Mouse (Mus musculus): ENCODE measurements around the gene Tpd52l2. TPM values are rescaled to one million over a fixed set of nuclear protein-coding genes. Genes with fewer than 3 reads are reported as not detected.

Tpd52l2 gene
- polyA plus RNA-seq, 1 experiment from 2014 or later: 149 TPM

DNA sequence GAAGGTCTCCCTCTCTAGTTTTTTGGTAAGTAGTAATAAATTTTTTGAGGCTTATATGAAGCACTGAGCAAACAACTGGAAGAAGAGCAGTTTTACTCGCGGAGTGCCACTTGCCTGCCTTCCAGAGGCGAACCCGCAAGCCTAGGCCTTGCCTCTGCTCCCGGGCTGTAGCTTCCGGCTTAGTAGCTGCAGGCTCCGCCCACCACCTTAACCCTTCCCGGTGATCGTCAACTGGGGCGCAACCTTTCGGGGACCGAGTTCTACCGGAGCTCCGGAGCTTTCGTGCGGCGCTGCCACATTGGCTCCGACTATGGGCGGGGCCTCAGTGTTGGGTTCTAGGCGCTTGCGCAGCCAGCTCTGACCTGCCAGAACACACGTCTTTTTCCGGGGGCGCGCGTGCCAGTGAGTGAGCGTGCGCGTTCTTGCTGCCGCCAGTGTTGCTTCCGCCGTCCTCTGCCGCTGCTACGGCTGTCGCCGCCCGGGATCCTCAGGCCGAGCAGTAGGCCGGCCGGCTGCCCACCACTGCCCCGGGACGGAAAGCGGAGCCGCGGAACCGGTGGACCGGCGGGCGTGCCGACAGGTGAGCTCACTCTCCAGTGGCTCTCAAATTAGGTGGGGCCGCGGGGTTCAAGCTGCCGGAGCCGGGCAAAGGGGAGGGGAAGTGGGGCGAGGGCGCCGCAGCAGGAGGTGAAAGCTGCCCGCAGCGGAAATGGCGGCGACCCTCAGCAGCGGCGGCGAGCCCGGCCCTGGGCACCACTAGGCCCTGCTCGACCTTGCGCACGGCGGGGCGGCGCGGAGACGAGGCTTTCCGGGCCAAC is 23.4 kb downstream of the Tpd52l2 start, which contains the start of gene Dnajc5:
Dnajc5 (plus strand) TSS at position 368 of the 818 bp plus-strand sequence.
- H3K27me3 ChIP-seq (replicated peaks; ENCODE audit: control insufficient read depth, insufficient read depth, low read length): no peaks in the 10 kb centered on the region
- H3K4me2 ChIP-seq: peak within 1 kb of the TSS; percentile 76
- H3K4me3 ChIP-seq (ENCODE audit: low read depth, low read length): peak within 1 kb of the TSS; percentile 94
- H3K9me3 ChIP-seq (ENCODE audit: control insufficient read depth, low read length): no peaks in the 10 kb centered on the region
- peaks cover 29% of the 10 kb centered on the region for H3K4me1 ChIP-seq (replicated peaks; ENCODE audit: control insufficient read depth, insufficient read depth, low read length)
- DNase-seq (ENCODE audit: low spot score): peak; percentile 98
- ATAC-seq (replicated peaks; ENCODE audit: low FRiP score): peak; percentile 97
- peak within 1 kb of the TSS; percentile 97 for H3K9ac ChIP-seq (ENCODE audit: low read depth, low read length)
- WGBS: under 1% methylated on average over 72 of the region's 74 CpGs
- peaks cover 11% of the 10 kb centered on the region; the same call in 1 of the 2 replicates for H3K36me3 ChIP-seq (ENCODE audit: control insufficient read depth, insufficient read depth, low read length)
- peak within 1 kb of the TSS; percentile 99 for H3K27ac ChIP-seq (ENCODE audit: low read depth, low read length)

DNA sequence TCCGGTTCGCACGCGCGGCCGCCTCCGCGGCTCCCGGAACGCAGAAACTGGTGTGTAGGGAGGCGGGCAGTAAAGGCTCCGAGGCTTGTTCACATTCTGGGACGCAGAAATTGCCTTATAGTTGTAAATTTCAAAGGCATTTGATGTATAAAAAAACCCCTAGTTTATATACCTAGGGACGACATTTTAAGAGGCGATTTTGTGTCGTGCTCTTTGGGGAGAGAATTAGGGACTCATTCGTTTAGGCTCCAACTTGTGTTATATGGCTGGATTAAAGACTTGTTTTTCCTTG is 23.9 kb downstream of the Tpd52l2 start:
- peak overlapping the region; percentile 99 for H3K27ac ChIP-seq (ENCODE audit: low read depth, low read length)

DNA sequence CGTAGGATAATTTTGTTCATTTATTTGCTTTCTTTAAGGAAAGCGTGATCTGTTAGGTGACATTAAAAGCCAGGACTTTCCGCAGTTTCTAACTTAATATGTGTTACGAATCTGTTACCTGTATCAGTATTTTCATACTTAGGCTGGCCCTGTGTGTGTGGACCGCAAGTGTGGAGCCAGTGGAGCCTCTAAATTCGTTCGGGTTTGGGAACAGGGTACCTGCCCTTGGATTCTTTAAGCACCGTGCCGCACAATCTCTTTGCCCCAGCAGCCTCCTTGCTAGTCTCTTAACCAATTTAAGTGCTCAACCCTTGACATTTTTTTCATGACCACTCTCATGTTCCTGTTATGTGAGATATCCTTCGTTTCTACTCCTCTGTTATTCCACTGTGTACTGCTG is 24.5 kb downstream of the Tpd52l2 start:
- 39% methylated on average over 10 of the region's 10 CpGs for WGBS
- H3K27ac ChIP-seq (ENCODE audit: low read depth, low read length): no peak overlapping the region
- peaks cover 10% of the 10 kb centered on the region; the same call in 1 of the 2 replicates for H3K36me3 ChIP-seq (ENCODE audit: control insufficient read depth, insufficient read depth, low read length)
- peak overlapping the region; percentile 94 for H3K4me3 ChIP-seq (ENCODE audit: low read depth, low read length)
- peak overlapping the region; percentile 97 for H3K9ac ChIP-seq (ENCODE audit: low read depth, low read length)
- peak overlapping the region; percentile 76 for H3K4me2 ChIP-seq
- ATAC-seq (replicated peaks; ENCODE audit: low FRiP score): no peak
- no peaks in the 10 kb centered on the region for H3K27me3 ChIP-seq (replicated peaks; ENCODE audit: control insufficient read depth, insufficient read depth, low read length)
- no peaks in the 10 kb centered on the region for H3K9me3 ChIP-seq (ENCODE audit: control insufficient read depth, low read length)
- DNase-seq (ENCODE audit: low spot score): no peak
- H3K4me1 ChIP-seq (replicated peaks; ENCODE audit: control insufficient read depth, insufficient read depth, low read length): peaks cover 29% of the 10 kb centered on the region

More for the DNA sequence above, 23.9 kb downstream of the Tpd52l2 start:
- Histone ChIP-seq H3K4me1 (replicated peaks; ENCODE audit: control insufficient read depth, insufficient read depth, low read length) (peaks cover 29% of the 10 kb centered on the region), H3K4me2 (peak overlapping the region; percentile 76), H3K9ac (ENCODE audit: low read depth, low read length) (peak overlapping the region; percentile 97), H3K36me3 (ENCODE audit: control insufficient read depth, insufficient read depth, low read length) (peaks cover 10% of the 10 kb centered on the region; the same call in 1 of the 2 replicates), H3K4me3 (ENCODE audit: low read depth, low read length) (peak overlapping the region; percentile 94), H3K27me3 (replicated peaks; ENCODE audit: control insufficient read depth, insufficient read depth, low read length) (no peaks in the 10 kb centered on the region), H3K9me3 (ENCODE audit: control insufficient read depth, low read length) (no peaks in the 10 kb centered on the region)
- ATAC-seq (replicated peaks; ENCODE audit: low FRiP score) (no peak), DNase-seq (ENCODE audit: low spot score) (no peak)
- WGBS: 0% methylated on average over 17 of the region's 17 CpGs

DNA sequence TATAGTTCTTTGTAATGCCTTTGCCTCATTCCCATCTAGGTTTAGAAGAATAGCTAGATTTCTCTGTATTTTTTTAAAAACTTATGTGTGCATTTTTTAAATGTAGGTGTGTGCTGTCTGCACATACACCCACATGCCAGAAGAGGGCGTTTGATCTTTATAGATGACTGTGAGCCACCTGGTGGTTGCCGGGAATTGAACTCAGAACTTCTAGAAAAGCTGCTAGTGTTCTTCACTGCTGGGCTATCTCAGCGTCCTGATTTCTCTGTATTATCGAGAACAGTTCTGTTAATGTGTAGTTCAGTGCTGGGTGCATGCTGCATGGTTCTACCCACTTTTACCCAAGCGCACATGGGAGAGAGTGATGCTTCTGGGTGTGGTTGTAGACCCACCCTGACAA is 25.9 kb downstream of the Tpd52l2 start:
- Histone ChIP-seq H3K9ac (ENCODE audit: low read depth, low read length) (no peak overlapping the region), H3K9me3 (ENCODE audit: control insufficient read depth, low read length) (no peaks in the 10 kb centered on the region), H3K4me1 (replicated peaks; ENCODE audit: control insufficient read depth, insufficient read depth, low read length) (peaks cover 29% of the 10 kb centered on the region), H3K4me3 (ENCODE audit: low read depth, low read length) (peak overlapping the region; percentile 94; the same call in 1 of the 2 replicates), H3K36me3 (ENCODE audit: control insufficient read depth, insufficient read depth, low read length) (peaks cover 6% of the 10 kb centered on the region; the same call in 1 of the 2 replicates), H3K27me3 (replicated peaks; ENCODE audit: control insufficient read depth, insufficient read depth, low read length) (no peaks in the 10 kb centered on the region), H3K4me2 (peak overlapping the region; percentile 76), H3K27ac (ENCODE audit: low read depth, low read length) (peak overlapping the region; percentile 21; the same call in 1 of the 2 replicates)
- 54% methylated on average over 5 of the region's 5 CpGs for WGBS
- no peak for ATAC-seq (replicated peaks; ENCODE audit: low FRiP score)
- no peak for DNase-seq (ENCODE audit: low spot score)

DNA sequence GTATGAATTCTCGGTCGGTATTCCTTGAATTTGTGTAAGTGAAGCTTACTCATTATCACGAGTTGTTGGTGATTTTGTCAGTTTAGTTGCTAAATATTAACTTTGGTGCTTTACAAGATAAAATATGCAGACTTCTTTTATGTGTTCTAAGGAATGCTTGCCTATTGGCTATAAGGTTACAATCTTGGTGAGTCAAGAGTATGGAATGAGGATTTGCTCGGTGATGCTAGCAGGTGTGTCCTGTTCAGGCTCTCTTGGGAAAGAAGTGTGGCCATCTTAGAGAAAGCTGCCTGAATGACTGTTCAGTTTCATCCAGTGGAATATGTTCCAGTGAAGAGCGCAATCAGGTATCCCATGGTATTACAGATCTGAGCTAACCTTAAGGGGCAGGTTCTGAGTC is 28.6 kb downstream of the Tpd52l2 start:
- no peak overlapping the region for H3K27ac ChIP-seq (ENCODE audit: low read depth, low read length)
- no peak for DNase-seq (ENCODE audit: low spot score)
- no peaks in the 10 kb centered on the region for H3K9me3 ChIP-seq (ENCODE audit: control insufficient read depth, low read length)
- no peak overlapping the region for H3K4me3 ChIP-seq (ENCODE audit: low read depth, low read length)
- H3K9ac ChIP-seq (ENCODE audit: low read depth, low read length): no peak overlapping the region
- no peaks in the 10 kb centered on the region for H3K27me3 ChIP-seq (replicated peaks; ENCODE audit: control insufficient read depth, insufficient read depth, low read length)
- WGBS: 84% methylated on average over 5 of the region's 5 CpGs
- no peak for ATAC-seq (replicated peaks; ENCODE audit: low FRiP score)
- H3K36me3 ChIP-seq (ENCODE audit: control insufficient read depth, insufficient read depth, low read length): peaks cover 18% of the 10 kb centered on the region; the same call in 1 of the 2 replicates
- no peak overlapping the region for H3K4me2 ChIP-seq
- H3K4me1 ChIP-seq (replicated peaks; ENCODE audit: control insufficient read depth, insufficient read depth, low read length): peaks cover 23% of the 10 kb centered on the region

DNA sequence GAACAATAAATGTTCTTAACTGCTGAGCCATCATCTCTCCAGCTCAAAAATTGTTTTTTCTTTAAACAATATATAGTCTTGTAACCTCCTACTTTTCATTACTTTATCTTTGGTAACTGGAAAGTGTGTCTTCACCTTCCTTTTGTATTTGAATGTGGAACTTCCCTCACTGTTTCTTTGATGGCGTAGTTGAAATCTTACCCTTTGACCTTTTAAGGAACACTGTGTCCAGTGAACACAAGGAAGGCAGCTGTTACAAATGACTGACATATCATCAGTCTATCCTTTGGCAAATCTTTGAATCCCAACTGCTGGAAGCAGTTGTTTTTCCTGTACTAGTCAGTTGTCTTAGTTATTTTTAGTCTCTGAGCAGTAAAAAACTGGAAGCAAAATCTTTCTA is 32.1 kb downstream of the Tpd52l2 start:
- H3K27me3 ChIP-seq (replicated peaks; ENCODE audit: control insufficient read depth, insufficient read depth, low read length): no peaks in the 10 kb centered on the region

DNA sequence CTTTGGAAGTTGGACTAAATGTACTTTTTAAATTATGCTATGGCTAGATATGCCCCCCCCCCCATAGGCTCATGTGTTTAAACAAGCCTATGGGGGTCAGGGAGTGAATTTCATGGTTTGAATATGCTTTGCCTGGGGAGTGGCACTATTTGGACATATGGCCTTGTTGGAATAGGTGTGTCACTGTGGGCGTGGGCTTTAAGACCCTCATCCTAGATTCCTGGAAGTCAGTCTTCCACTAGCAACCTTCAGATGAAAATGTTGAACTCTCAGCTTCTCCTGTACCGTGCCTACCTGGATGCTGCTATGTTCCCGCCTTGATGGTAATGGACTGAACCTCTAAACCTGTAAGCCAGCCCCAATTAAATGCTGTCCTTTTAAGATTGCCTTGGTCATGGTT is 35.6 kb downstream of the Tpd52l2 start:
- no peak overlapping the region for H3K4me2 ChIP-seq
- no peak overlapping the region for H3K9ac ChIP-seq (ENCODE audit: low read depth, low read length)
- no peaks in the 10 kb centered on the region for H3K27me3 ChIP-seq (replicated peaks; ENCODE audit: control insufficient read depth, insufficient read depth, low read length)
- peaks cover 14% of the 10 kb centered on the region; the same call in 1 of the 2 replicates for H3K36me3 ChIP-seq (ENCODE audit: control insufficient read depth, insufficient read depth, low read length)
- H3K27ac ChIP-seq (ENCODE audit: low read depth, low read length): no peak overlapping the region
- H3K9me3 ChIP-seq (ENCODE audit: control insufficient read depth, low read length): no peaks in the 10 kb centered on the region
- 91% methylated on average over 3 of the region's 3 CpGs for WGBS
- DNase-seq (ENCODE audit: low spot score) (no peak), ATAC-seq (replicated peaks; ENCODE audit: low FRiP score) (no peak)
- peaks cover 7% of the 10 kb centered on the region for H3K4me1 ChIP-seq (replicated peaks; ENCODE audit: control insufficient read depth, insufficient read depth, low read length)
- no peak overlapping the region for H3K4me3 ChIP-seq (ENCODE audit: low read depth, low read length)

More for the DNA sequence above, 32.1 kb downstream of the Tpd52l2 start:
- no peak overlapping the region for H3K4me3 ChIP-seq (ENCODE audit: low read depth, low read length)
- 91% methylated on average over 1 of the region's 1 CpGs for WGBS
- H3K9me3 ChIP-seq (ENCODE audit: control insufficient read depth, low read length): no peaks in the 10 kb centered on the region
- H3K9ac ChIP-seq (ENCODE audit: low read depth, low read length): no peak overlapping the region
- no peak overlapping the region for H3K4me2 ChIP-seq
- H3K4me1 ChIP-seq (replicated peaks; ENCODE audit: control insufficient read depth, insufficient read depth, low read length): no peaks in the 10 kb centered on the region
- no peak for DNase-seq (ENCODE audit: low spot score)
- ATAC-seq (replicated peaks; ENCODE audit: low FRiP score): no peak
- no peak overlapping the region for H3K27ac ChIP-seq (ENCODE audit: low read depth, low read length)
- H3K36me3 ChIP-seq (ENCODE audit: control insufficient read depth, insufficient read depth, low read length): peaks cover 14% of the 10 kb centered on the region; the same call in 1 of the 2 replicates

DNA sequence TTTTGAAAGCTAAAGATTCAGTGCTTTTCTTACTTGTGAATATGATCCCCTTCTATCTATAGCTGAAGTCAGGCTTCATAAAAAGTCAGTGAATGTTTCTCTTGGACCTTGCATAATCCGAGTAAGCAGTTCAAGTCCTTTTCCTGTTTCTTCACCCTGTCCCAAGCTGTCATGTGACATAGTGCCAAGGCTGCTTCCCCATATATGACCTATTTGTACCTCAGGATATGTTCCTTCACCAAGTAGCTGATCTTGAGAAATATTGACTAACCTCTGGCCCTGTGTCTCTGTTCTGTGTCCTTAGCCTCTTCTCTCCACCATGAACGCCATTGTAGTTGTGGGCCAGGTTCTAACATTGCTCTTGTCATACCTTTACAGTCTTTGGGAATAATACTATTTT is 39.5 kb downstream of the Tpd52l2 start:
- Histone ChIP-seq H3K27me3 (replicated peaks; ENCODE audit: control insufficient read depth, insufficient read depth, low read length) (no peaks in the 10 kb centered on the region), H3K4me1 (replicated peaks; ENCODE audit: control insufficient read depth, insufficient read depth, low read length) (peaks cover 13% of the 10 kb centered on the region), H3K4me2 (no peak overlapping the region), H3K9me3 (ENCODE audit: control insufficient read depth, low read length) (no peaks in the 10 kb centered on the region), H3K36me3 (ENCODE audit: control insufficient read depth, insufficient read depth, low read length) (peaks cover 2% of the 10 kb centered on the region; the same call in 1 of the 2 replicates), H3K27ac (ENCODE audit: low read depth, low read length) (no peak overlapping the region), H3K9ac (ENCODE audit: low read depth, low read length) (no peak overlapping the region), H3K4me3 (ENCODE audit: low read depth, low read length) (no peak overlapping the region)
- DNase-seq (ENCODE audit: low spot score) (no peak), ATAC-seq (replicated peaks; ENCODE audit: low FRiP score) (no peak)
- WGBS: 76% methylated on average over 2 of the region's 2 CpGs
